Mouse (Mus musculus): Measurements from ENCODE around the gene Smndc1. TPM values are rescaled to one million over a fixed set of nuclear protein-coding genes. Genes with fewer than 3 reads are reported as not detected.
"Not testable (repeated sequence)": the region's sequence is repeated elsewhere in the genome, so short reads cannot be mapped to it uniquely, and the experiment has no call there.

Gene Smndc1
- polyA plus RNA-seq, 1 experiment from 2014 or later: 54.2 TPM

GRCm38 (mm10) chr19:53394956-53395355 is 4.6 kb upstream of the Smndc1 start:
- DNase-seq (ENCODE audit: low spot score); H3K4me3 ChIP-seq (ENCODE audit: low read depth, low read length); H3K36me3 ChIP-seq (ENCODE audit: control insufficient read depth, insufficient read depth, low read length); H3K27me3 ChIP-seq (replicated peaks; ENCODE audit: control insufficient read depth, insufficient read depth, low read length); H3K9me3 ChIP-seq (ENCODE audit: control insufficient read depth, low read length); H3K9ac ChIP-seq (ENCODE audit: low read depth, low read length); H3K4me2 ChIP-seq; H3K27ac ChIP-seq (ENCODE audit: low read depth, low read length); ATAC-seq (replicated peaks; ENCODE audit: low FRiP score); H3K4me1 ChIP-seq (replicated peaks; ENCODE audit: control insufficient read depth, insufficient read depth, low read length): not testable (repeated sequence)
- 71% methylated on average over 3 of the region's 3 CpGs for WGBS

GRCm38 (mm10) chr19:53394552-53394951 is 4.2 kb upstream of the Smndc1 start:
- ATAC-seq (replicated peaks; ENCODE audit: low FRiP score) (no peak), DNase-seq (ENCODE audit: low spot score) (no peak)
- H3K4me2 ChIP-seq: no peak overlapping the region
- H3K9me3 ChIP-seq (ENCODE audit: control insufficient read depth, low read length): no peaks in the 10 kb centered on the region
- no peak overlapping the region for H3K4me3 ChIP-seq (ENCODE audit: low read depth, low read length)
- H3K4me1 ChIP-seq (replicated peaks; ENCODE audit: control insufficient read depth, insufficient read depth, low read length): peaks cover 9% of the 10 kb centered on the region; the same call in 1 of the 2 replicates
- no peaks in the 10 kb centered on the region for H3K36me3 ChIP-seq (ENCODE audit: control insufficient read depth, insufficient read depth, low read length)
- H3K27me3 ChIP-seq (replicated peaks; ENCODE audit: control insufficient read depth, insufficient read depth, low read length): no peaks in the 10 kb centered on the region
- no peak overlapping the region for H3K27ac ChIP-seq (ENCODE audit: low read depth, low read length)
- H3K9ac ChIP-seq (ENCODE audit: low read depth, low read length): no peak overlapping the region
- WGBS: 15% methylated on average over 7 of the region's 7 CpGs

GRCm38 (mm10) chr19:53393646-53394045 is 3.3 kb upstream of the Smndc1 start:
- Histone ChIP-seq H3K27me3 (replicated peaks; ENCODE audit: control insufficient read depth, insufficient read depth, low read length) (no peaks in the 10 kb centered on the region), H3K9ac (ENCODE audit: low read depth, low read length) (no peak overlapping the region), H3K4me1 (replicated peaks; ENCODE audit: control insufficient read depth, insufficient read depth, low read length) (peaks cover 13% of the 10 kb centered on the region; the same call in 1 of the 2 replicates), H3K4me3 (ENCODE audit: low read depth, low read length) (no peak overlapping the region), H3K27ac (ENCODE audit: low read depth, low read length) (no peak overlapping the region), H3K36me3 (ENCODE audit: control insufficient read depth, insufficient read depth, low read length) (peaks cover 2% of the 10 kb centered on the region; the same call in 1 of the 2 replicates), H3K9me3 (ENCODE audit: control insufficient read depth, low read length) (no peaks in the 10 kb centered on the region), H3K4me2 (no peak overlapping the region)
- ATAC-seq (replicated peaks; ENCODE audit: low FRiP score) (no peak), DNase-seq (ENCODE audit: low spot score) (no peak)

GRCm38 (mm10) chr19:53392781-53393343 is 2.5 kb upstream of the Smndc1 start:
- peaks cover 3% of the 10 kb centered on the region for H3K36me3 ChIP-seq (ENCODE audit: control insufficient read depth, insufficient read depth, low read length)
- H3K4me1 ChIP-seq (replicated peaks; ENCODE audit: control insufficient read depth, insufficient read depth, low read length): peaks cover 18% of the 10 kb centered on the region; the same call in 1 of the 2 replicates
- H3K27me3 ChIP-seq (replicated peaks; ENCODE audit: control insufficient read depth, insufficient read depth, low read length): no peaks in the 10 kb centered on the region
- H3K4me2 ChIP-seq: no peak overlapping the region
- no peak for ATAC-seq (replicated peaks; ENCODE audit: low FRiP score)
- WGBS: 76% methylated on average over 8 of the region's 8 CpGs
- H3K9me3 ChIP-seq (ENCODE audit: control insufficient read depth, low read length): no peaks in the 10 kb centered on the region
- no peak overlapping the region for H3K27ac ChIP-seq (ENCODE audit: low read depth, low read length)
- no peak overlapping the region for H3K9ac ChIP-seq (ENCODE audit: low read depth, low read length)
- no peak for DNase-seq (ENCODE audit: low spot score)
- no peak overlapping the region for H3K4me3 ChIP-seq (ENCODE audit: low read depth, low read length)

- DNase-seq (ENCODE audit: low spot score) (no peak), ATAC-seq (replicated peaks; ENCODE audit: low FRiP score) (no peak)
- WGBS: 85% methylated on average over 5 of the region's 5 CpGs
- Histone ChIP-seq H3K9me3 (ENCODE audit: control insufficient read depth, low read length) (no peaks in the 10 kb centered on the region), H3K27me3 (replicated peaks; ENCODE audit: control insufficient read depth, insufficient read depth, low read length) (no peaks in the 10 kb centered on the region), H3K9ac (ENCODE audit: low read depth, low read length) (peak overlapping the region; percentile 83), H3K27ac (ENCODE audit: low read depth, low read length) (peak overlapping the region; percentile 86; the same call in 1 of the 2 replicates), H3K4me3 (ENCODE audit: low read depth, low read length) (peak overlapping the region; percentile 99), H3K36me3 (ENCODE audit: control insufficient read depth, insufficient read depth, low read length) (peaks cover 9% of the 10 kb centered on the region), H3K4me1 (replicated peaks; ENCODE audit: control insufficient read depth, insufficient read depth, low read length) (peaks cover 24% of the 10 kb centered on the region), H3K4me2 (peak overlapping the region; percentile 85)
These were observed 1.4 kb upstream of the Smndc1 start for GRCm38 (mm10) chr19:53391787-53392186.

GRCm38 (mm10) chr19:53391386-53391785 is 1.0 kb upstream of the Smndc1 start:
- H3K4me3 ChIP-seq (ENCODE audit: low read depth, low read length): peak overlapping the region; percentile 99
- H3K4me2 ChIP-seq: peak overlapping the region; percentile 85
- no peak for ATAC-seq (replicated peaks; ENCODE audit: low FRiP score)
- no peak for DNase-seq (ENCODE audit: low spot score)
- no peaks in the 10 kb centered on the region for H3K9me3 ChIP-seq (ENCODE audit: control insufficient read depth, low read length)
- H3K36me3 ChIP-seq (ENCODE audit: control insufficient read depth, insufficient read depth, low read length): peaks cover 10% of the 10 kb centered on the region
- peak overlapping the region; percentile 86 for H3K27ac ChIP-seq (ENCODE audit: low read depth, low read length)
- H3K27me3 ChIP-seq (replicated peaks; ENCODE audit: control insufficient read depth, insufficient read depth, low read length): no peaks in the 10 kb centered on the region
- WGBS: 39% methylated on average over 8 of the region's 8 CpGs
- peaks cover 24% of the 10 kb centered on the region for H3K4me1 ChIP-seq (replicated peaks; ENCODE audit: control insufficient read depth, insufficient read depth, low read length)
- H3K9ac ChIP-seq (ENCODE audit: low read depth, low read length): peak overlapping the region; percentile 83

GRCm38 (mm10) chr19:53389851-53390431 is 437 bp downstream of the Smndc1 start:
- H3K4me1 ChIP-seq (replicated peaks; ENCODE audit: control insufficient read depth, insufficient read depth, low read length): peaks cover 23% of the 10 kb centered on the region
- H3K27ac ChIP-seq (ENCODE audit: low read depth, low read length): peak overlapping the region; percentile 96
- ATAC-seq (replicated peaks; ENCODE audit: low FRiP score) (peak; percentile 82), DNase-seq (ENCODE audit: low spot score) (no peak)
- H3K27me3 ChIP-seq (replicated peaks; ENCODE audit: control insufficient read depth, insufficient read depth, low read length): no peaks in the 10 kb centered on the region
- peak overlapping the region; percentile 58 for H3K4me2 ChIP-seq
- H3K9me3 ChIP-seq (ENCODE audit: control insufficient read depth, low read length): no peaks in the 10 kb centered on the region
- H3K4me3 ChIP-seq (ENCODE audit: low read depth, low read length): peak overlapping the region; percentile 99
- H3K36me3 ChIP-seq (ENCODE audit: control insufficient read depth, insufficient read depth, low read length): peaks cover 18% of the 10 kb centered on the region
- WGBS: 1% methylated on average over 59 of the region's 59 CpGs
- H3K9ac ChIP-seq (ENCODE audit: low read depth, low read length): peak overlapping the region; percentile 99

GRCm38 (mm10) chr19:53389417-53389816 is 961 bp downstream of the Smndc1 start:
- WGBS: 20% methylated on average over 6 of the region's 6 CpGs
- Histone ChIP-seq H3K9me3 (ENCODE audit: control insufficient read depth, low read length) (no peaks in the 10 kb centered on the region), H3K4me1 (replicated peaks; ENCODE audit: control insufficient read depth, insufficient read depth, low read length) (peaks cover 22% of the 10 kb centered on the region), H3K9ac (ENCODE audit: low read depth, low read length) (peak overlapping the region; percentile 99), H3K36me3 (ENCODE audit: control insufficient read depth, insufficient read depth, low read length) (peaks cover 18% of the 10 kb centered on the region), H3K4me2 (peak overlapping the region; percentile 58), H3K27ac (ENCODE audit: low read depth, low read length) (peak overlapping the region; percentile 96), H3K27me3 (replicated peaks; ENCODE audit: control insufficient read depth, insufficient read depth, low read length) (no peaks in the 10 kb centered on the region), H3K4me3 (ENCODE audit: low read depth, low read length) (peak overlapping the region; percentile 99)
- ATAC-seq (replicated peaks; ENCODE audit: low FRiP score): no peak
- no peak for DNase-seq (ENCODE audit: low spot score)

- Histone ChIP-seq H3K27me3 (replicated peaks; ENCODE audit: control insufficient read depth, insufficient read depth, low read length) (no peaks in the 10 kb centered on the region), H3K4me3 (ENCODE audit: low read depth, low read length) (no peak overlapping the region), H3K27ac (ENCODE audit: low read depth, low read length) (no peak overlapping the region), H3K9me3 (ENCODE audit: control insufficient read depth, low read length) (no peaks in the 10 kb centered on the region), H3K36me3 (ENCODE audit: control insufficient read depth, insufficient read depth, low read length) (peaks cover 45% of the 10 kb centered on the region), H3K4me2 (no peak overlapping the region), H3K9ac (ENCODE audit: low read depth, low read length) (no peak overlapping the region), H3K4me1 (replicated peaks; ENCODE audit: control insufficient read depth, insufficient read depth, low read length) (peaks cover 11% of the 10 kb centered on the region)
- no peak for DNase-seq (ENCODE audit: low spot score)
- WGBS: 89% methylated on average over 15 of the region's 15 CpGs
- ATAC-seq (replicated peaks; ENCODE audit: low FRiP score): no peak
These were observed 7.0 kb downstream of the Smndc1 start for GRCm38 (mm10) chr19:53383336-53383735.

Data from liver, embryonic 11.5 days (tissue).